Mouse (Mus musculus): Measurements from ENCODE around the gene Abcb6.

DNA sequence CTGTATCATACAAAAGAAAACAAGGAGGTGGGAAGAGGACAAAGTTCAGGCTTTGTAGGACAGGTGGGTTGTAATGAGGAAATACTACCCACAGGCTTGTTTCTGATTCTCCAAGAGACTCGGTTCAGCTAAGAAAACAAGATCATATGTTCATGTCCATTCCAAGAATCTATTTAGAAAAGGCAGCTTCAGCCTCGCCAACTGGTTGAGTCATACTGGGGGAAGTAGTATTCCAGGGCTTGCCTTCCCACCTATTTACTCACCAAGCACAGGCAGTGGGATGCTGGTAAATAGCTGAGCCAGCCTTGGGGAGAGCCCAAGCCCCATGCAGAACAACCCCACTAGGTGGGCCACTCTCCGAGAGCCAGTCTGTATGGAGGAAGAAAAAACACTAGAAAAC is 51.6 kb downstream of the Abcb6 start:
- TF ChIP-seq ZNF384 (IDR thresholded peaks at IDR 0.05; ENCODE audit: low read depth, low read length) = no peak
- no peak for TF ChIP-seq MAFK (IDR thresholded peaks at IDR 0.05; ENCODE audit: insufficient read depth, low read depth, low read length)
